Mouse (Mus musculus) olfactory bulb, adult 2 months (tissue): ENCODE measurements around the gene Myl6.

Source experiments
- CTCF ChIP-seq: fragments of 200-500 bp; IDR thresholded peaks from 2 replicates; pipeline ENCODE4 v1.5.1; 2012; ENCODE audit warnings: low read depth, mild to moderate bottlenecking, low read length, moderate library complexity; ENCODE audit not compliant: insufficient read depth
- POLR2A ChIP-seq: fragments of 200-500 bp; IDR thresholded peaks from 2 replicates; pipeline ENCODE4 v1.6.1; 2012; ENCODE audit warnings: mild to moderate bottlenecking, low read depth, low read length, moderate library complexity; ENCODE audit not compliant: insufficient read depth

DNA sequence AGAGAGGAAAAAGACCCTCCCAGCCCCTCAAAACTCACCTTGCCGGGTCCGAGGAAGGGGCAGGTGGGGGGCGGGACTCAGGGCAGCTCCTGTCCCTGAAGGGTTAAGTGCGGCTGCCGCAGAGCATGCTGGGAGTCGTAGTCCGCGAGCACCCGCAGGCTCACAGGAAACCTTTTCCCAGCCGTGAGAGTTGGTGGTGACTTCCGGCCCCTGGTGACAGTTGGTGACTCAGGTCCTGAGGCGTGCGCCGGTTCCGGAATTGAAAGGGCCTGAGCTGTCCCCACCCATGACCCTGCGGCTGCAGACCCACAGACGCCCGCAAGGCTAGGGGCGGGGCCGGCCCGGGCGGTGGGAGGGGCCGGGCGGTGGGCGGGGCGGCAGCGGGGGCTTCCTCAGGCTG, 4.6 kb upstream of the Myl6 start, which contains the start of gene Myl6b:
- TF ChIP-seq CTCF (no peak), POLR2A (no peak)
